Mouse (Mus musculus) gastrocnemius, postnatal 14 days (tissue): ENCODE results near the gene Cldn15. TPM values are rescaled to one million over a fixed set of nuclear protein-coding genes. Genes with fewer than 3 reads are reported as not detected.
"Not testable (repeated sequence)": the region's sequence is repeated elsewhere in the genome, so short reads cannot be mapped to it uniquely, and the experiment has no call there.

Experiments used
- DNase-seq: peaks from one replicate; pipeline ENCODE4 v3.0.0; 2021; ENCODE audit warnings: mixed read lengths
- intact Hi-C: fragments of 180-260 bp; cut with DNase I; formaldehyde crosslinking; loops from one replicate; pipeline ENCODE4 v1.15.1; 2025; ENCODE audit warnings: low total_unique reads
- long read RNA-seq, 2 experiments: library from polyadenylated mRNA; stranded (forward); transcript quantifications; one replicate each; pipeline ENCODE4 v2.0.0; 2021
- total RNA-seq, 2 experiments: library from RNA; stranded (reverse); gene quantifications; 2 replicates each; pipeline ENCODE4 v1.2.3; 2021

Cldn15 gene
- total RNA-seq, result 1 to 10 TPM; 2.0 to 2.1 TPM
- long read RNA-seq, experiment 1, partial matches to known transcripts, result 0 of 2 reads
- long read RNA-seq, experiment 1, other reads (novel, unspliced or antisense), result 0 of 2 reads
- long read RNA-seq, experiment 2, partial matches to known transcripts, result 0 of 4 reads
- long read RNA-seq, experiment 2, other reads (novel, unspliced or antisense), result 0 of 4 reads

GRCm38 (mm10) chr5:136966331-136966730, at the start of gene Cldn15:
Gene Cldn15 (plus strand): TSS chr5:136966616.
- peak; percentile 41 for DNase-seq

DNA sequence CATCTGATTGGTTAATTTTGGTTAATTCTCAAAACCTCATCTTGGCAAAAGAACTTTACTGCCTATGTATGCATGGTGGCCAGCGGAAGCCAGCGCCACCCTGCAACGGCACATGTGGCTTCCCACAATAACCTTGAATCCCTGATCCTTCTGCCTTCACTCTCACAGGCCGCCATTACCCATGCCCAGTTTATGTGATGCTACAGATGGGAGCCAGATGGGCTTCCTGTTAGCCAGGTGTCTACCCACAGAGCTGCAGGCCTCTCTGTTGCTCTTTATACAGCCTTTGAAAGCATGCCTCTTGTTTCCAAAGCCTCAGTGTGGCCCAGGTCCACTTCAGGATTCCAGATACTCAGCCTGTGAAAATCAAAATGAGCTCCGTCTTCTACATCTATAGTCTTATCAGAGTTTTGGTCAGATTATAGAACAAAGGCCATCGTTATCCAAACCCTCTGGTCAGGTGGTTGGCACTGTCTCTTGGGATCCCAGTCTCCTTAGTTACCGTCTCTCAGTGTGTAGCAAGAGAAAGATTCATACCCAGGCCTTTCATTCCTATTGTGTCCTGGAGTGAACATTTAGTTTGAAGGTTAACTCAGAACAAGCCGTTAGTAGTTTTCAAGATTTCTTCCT, 48.7 kb upstream of the Cldn15 start:
- no peak for DNase-seq
- intact Hi-C loops, result no loop called here

More at GRCm38 (mm10) chr5:136966331-136966730, at the start of gene Cldn15:
- intact Hi-C loops, result no loop called here

- intact Hi-C loops, result no loop called here
Observed at GRCm38 (mm10) chr5:136918655-136919472, 47.6 kb upstream of the Cldn15 start.

GRCm38 (mm10) chr5:136919546-136920301, 46.7 kb upstream of the Cldn15 start:
- intact Hi-C loops, result no loop called here
- DNase-seq, result no peak

More at GRCm38 (mm10) chr5:136918655-136919472, 47.6 kb upstream of the Cldn15 start:
- DNase-seq, result peak; percentile 59

GRCm38 (mm10) chr5:136922830-136923229, 43.6 kb upstream of the Cldn15 start:
- intact Hi-C loops, result no loop called here

DNA sequence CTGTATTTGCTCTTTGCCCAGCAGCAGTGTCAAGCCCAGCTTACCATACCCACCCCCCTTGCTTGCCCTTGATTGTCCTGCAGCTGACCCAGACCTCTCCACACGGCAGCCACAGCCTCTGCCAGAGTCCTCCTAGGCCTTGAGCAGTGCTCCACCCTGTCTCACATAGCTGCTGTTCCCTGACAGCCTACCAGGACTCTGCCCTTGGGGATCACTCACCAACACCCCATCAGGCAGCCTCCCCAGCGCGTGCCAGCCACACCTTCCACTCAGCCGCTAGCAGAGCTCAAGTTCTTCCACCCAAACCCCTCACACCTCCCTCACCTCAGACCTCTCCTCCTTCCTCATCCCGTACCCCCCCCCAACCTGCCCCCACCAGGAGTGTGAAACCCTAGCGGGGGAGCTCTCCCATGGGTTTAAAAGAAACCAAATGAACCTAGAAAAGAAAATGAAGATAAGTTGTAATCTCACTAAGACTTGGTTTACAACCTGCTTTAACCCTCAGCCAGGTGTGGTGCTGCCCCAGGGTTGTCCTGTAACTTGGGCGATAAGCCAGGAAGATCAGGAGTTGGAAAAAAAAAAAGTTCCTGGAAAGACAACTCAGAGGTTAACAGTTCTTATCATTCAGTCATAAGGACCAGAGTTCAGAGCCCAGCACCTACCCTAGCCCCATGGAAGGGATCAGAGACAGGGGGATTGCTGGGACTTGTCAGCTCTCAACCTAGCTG, 42.5 kb upstream of the Cldn15 start:
- DNase-seq, result no peak
- intact Hi-C loops, result no loop called here

More at GRCm38 (mm10) chr5:136922830-136923229, 43.6 kb upstream of the Cldn15 start:
- DNase-seq, result no peak

- DNase-seq, result peak; percentile 77
- intact Hi-C loops, result loop anchor here (2.0 kb wide), 1 partner anchor 42 kb away; no protein-coding TSS in a partner anchor
Observed at GRCm38 (mm10) chr5:136929073-136929472, 37.3 kb upstream of the Cldn15 start.

GRCm38 (mm10) chr5:136931896-136932295, 34.5 kb upstream of the Cldn15 start:
- no peak for DNase-seq
- intact Hi-C loops, result no loop called here

GRCm38 (mm10) chr5:136932956-136933355, 33.5 kb upstream of the Cldn15 start:
- intact Hi-C loops, result no loop called here
- no peak for DNase-seq

- no peak for DNase-seq
- intact Hi-C loops, result no loop called here
Observed at GRCm38 (mm10) chr5:136933930-136934329, 32.5 kb upstream of the Cldn15 start.

GRCm38 (mm10) chr5:136935905-136936695, 30.3 kb upstream of the Cldn15 start:
- intact Hi-C loops, result no loop called here

GRCm38 (mm10) chr5:136936750-136937149, 29.7 kb upstream of the Cldn15 start:
- no peak for DNase-seq
- intact Hi-C loops, result no loop called here

More at GRCm38 (mm10) chr5:136935905-136936695, 30.3 kb upstream of the Cldn15 start:
- DNase-seq, result no peak

DNA sequence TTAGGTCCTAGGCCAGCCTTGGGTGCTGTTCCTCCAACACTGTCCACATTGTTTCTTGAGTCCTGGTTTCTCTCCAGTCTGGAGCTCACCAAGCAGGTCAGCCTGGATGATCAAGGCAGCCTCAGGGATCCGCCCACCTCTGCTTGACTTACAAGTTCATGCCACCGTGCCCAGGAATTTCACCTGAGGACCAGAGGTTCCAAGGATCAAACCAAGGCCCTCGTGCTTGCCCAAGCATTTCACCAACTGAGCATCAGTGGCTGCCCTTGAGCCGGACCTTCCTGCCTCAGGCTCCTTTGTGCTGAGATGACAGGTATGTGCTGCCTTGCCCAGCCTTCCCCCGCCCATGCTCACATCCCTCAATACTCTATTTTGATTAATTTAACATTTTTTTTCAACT, 28.8 kb upstream of the Cldn15 start:
- DNase-seq, result no peak
- intact Hi-C loops, result no loop called here

DNA sequence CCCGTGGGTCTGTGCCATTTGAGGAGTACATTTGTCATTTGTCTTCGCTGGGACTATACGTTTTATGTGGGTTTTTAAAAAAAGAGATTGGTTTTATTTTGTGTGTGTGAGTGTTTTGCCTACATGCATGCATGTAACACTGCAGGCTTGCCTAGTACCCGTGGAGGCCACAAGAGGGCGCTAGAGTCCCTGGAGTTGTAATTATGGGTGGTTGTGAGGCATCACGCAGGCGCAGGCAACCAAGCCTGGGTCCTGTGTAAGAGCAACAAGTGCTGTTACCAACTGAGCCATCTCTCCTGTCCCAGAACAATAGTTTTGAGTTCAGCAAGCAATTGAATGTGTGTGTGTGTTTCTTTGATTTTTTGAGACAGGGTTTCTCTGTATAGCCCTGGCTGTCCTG, 27.1 kb upstream of the Cldn15 start:
- intact Hi-C loops, result no loop called here
- no peak for DNase-seq

- DNase-seq, intact Hi-C loops: not testable (repeated sequence)
Observed at GRCm38 (mm10) chr5:136940029-136940428, 26.4 kb upstream of the Cldn15 start.

DNA sequence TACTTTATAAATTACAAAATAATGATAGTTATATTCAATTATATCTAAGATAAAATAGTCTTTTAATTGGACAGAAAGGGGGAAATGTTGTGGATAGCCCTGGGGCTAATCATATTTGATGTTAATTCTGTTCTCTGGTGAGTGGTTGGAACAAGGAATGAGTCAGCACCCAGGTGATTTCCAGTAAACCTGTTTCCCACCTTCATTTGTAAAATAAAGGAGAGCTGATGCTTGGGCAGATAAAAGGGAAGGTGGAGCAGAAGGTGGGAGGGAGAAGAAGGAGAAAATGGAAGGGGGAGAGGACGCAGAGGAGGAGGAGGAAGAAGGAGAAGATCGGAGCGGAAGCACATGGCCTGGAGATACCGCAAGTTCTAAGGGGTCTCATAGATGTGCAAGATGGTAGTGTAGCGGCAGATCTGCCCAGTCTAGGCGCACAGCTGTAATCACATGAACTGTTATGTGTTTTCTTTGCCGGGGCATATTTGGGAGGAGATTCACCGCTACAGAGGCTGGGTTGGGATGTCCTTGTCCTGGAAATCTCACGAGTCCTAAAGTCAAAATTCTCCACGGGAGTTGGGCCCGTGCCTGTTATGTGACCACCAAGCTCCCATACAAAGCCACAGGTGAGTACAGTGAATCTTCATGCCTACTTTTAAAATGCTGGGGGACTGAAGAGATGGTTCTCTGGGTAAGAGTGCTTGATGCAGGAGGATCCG, 25.4 kb upstream of the Cldn15 start:
- intact Hi-C loops, result no loop called here
- DNase-seq, result no peak

GRCm38 (mm10) chr5:136942781-136943180, 23.6 kb upstream of the Cldn15 start:
- no peak for DNase-seq
- intact Hi-C loops, result no loop called here

- intact Hi-C loops, result no loop called here
- DNase-seq, result no peak
Observed at GRCm38 (mm10) chr5:136943382-136943781, 23.0 kb upstream of the Cldn15 start.
